Mouse (Mus musculus) bone marrow macrophage, adult 2 months (primary cell): ENCODE results near the gene Glrb.

Experiments used
- CTCF ChIP-seq: IDR thresholded peaks from 2 replicates; pipeline ENCODE4 v1.5.1; 2012; ENCODE audit warnings: low read depth, mild to moderate bottlenecking, low read length, moderate library complexity
- POLR2A ChIP-seq: IDR thresholded peaks from 2 replicates; pipeline ENCODE4 v1.6.1; 2012; ENCODE audit warnings: mild to moderate bottlenecking, low read depth, low read length, borderline replicate concordance

GRCm38 (mm10) chr3:80823975-80824374 lies 89.5 kb downstream of the Glrb start:
- TF ChIP-seq POLR2A (no peak), CTCF (no peak)
